ENCODE assay signal across 9 mouse cellular contexts in genomic region chr8:105854303-105854702, GRCm38 (mm10). TPM values are rescaled to one million over a fixed set of nuclear protein-coding genes. Genes with fewer than 3 reads are reported as not detected.
DNase-seq lines count a peak whose midpoint lies in the region; ATAC-seq and TF ChIP-seq lines count a peak whose summit lies in the region.
"Had no signal": no experiment of that assay in that cellular context is flagged by ENCODE, and none has a peak within 500 bp of the region (broad histone marks: within the 10 kb centered on the region; RNA-seq: fewer than 3 reads in every experiment).

No protein-coding gene starts in this region.

- WGBS in heart, embryonic 11.5 days (ENCODE audit: insufficient replicate concordance): 26% methylated on average over 8 of the region's 8 CpGs
- WGBS in forebrain, embryonic 11.5 days: 27% methylated on average over 8 of the region's 8 CpGs
- WGBS in liver, embryonic 13.5 days (ENCODE audit: insufficient replicate concordance): 36% methylated on average over 8 of the region's 8 CpGs

- H3K27ac ChIP-seq in heart, embryonic 11.5 days (ENCODE audit: low read depth, low read length): no peak overlapping the region
- H3K27ac ChIP-seq in forebrain, embryonic 11.5 days (ENCODE audit: low read depth, low read length): no peak overlapping the region
- peak overlapping the region; percentile 35; the same call in 1 of the 2 replicates for H3K27ac ChIP-seq in liver, embryonic 13.5 days

- peaks cover 31% of the 10 kb centered on the region for H3K4me1 ChIP-seq in heart, embryonic 11.5 days (ENCODE audit: control insufficient read depth, insufficient read depth, low read length)
- peaks cover 14% of the 10 kb centered on the region for H3K4me1 ChIP-seq in forebrain, embryonic 11.5 days (replicated peaks; ENCODE audit: control insufficient read depth, insufficient read depth, low read length)
- peaks cover 69% of the 10 kb centered on the region for H3K4me1 ChIP-seq in liver, embryonic 13.5 days (replicated peaks)

- peak overlapping the region; percentile 90 for H3K9ac ChIP-seq in heart, embryonic 11.5 days (ENCODE audit: low read depth, low read length)
- peak overlapping the region; percentile 79 for H3K9ac ChIP-seq in forebrain, embryonic 11.5 days (ENCODE audit: low read length)
- H3K9ac ChIP-seq in liver, embryonic 13.5 days: peak overlapping the region; percentile 92

- TF ChIP-seq CTCF in C2C12 (IDR thresholded peaks at IDR 0.05; ENCODE audit: control insufficient read depth, insufficient read depth, insufficient read length): no peak

- H3K4me2 ChIP-seq in heart, embryonic 11.5 days: peak overlapping the region; percentile 47
- H3K4me2 ChIP-seq in forebrain, embryonic 11.5 days (ENCODE audit: low read depth, low read length, severe bottlenecking): peak overlapping the region; percentile 26; the same call in 1 of the 2 replicates
- peak overlapping the region; percentile 99 for H3K4me2 ChIP-seq in liver, embryonic 13.5 days

- H3K4me3 ChIP-seq in heart, embryonic 11.5 days (ENCODE audit: low read depth, low read length): peak overlapping the region; percentile 83
- peak overlapping the region; percentile 11 for H3K4me3 ChIP-seq in C2C12 (ENCODE audit: insufficient read depth, poor library complexity, severe bottlenecking)
- H3K4me3 ChIP-seq in forebrain, embryonic 11.5 days (ENCODE audit: low read depth, low read length): peak overlapping the region; percentile 78
- peak overlapping the region; percentile 99 for H3K4me3 ChIP-seq in liver, embryonic 13.5 days (replicated peaks)

- ATAC-seq in heart, embryonic 11.5 days (replicated peaks; ENCODE audit: insufficient number of reproducible peaks, low FRiP score, low TSS enrichment): no peak
- peak; percentile 18; the same call in 1 of the 2 replicates for ATAC-seq in forebrain, embryonic 11.5 days (replicated peaks; ENCODE audit: low FRiP score)
- ATAC-seq in liver, embryonic 13.5 days (ENCODE audit: low read depth): no peak

- no peaks in the 10 kb centered on the region for H3K9me3 ChIP-seq in heart, embryonic 11.5 days (replicated peaks; ENCODE audit: control insufficient read depth, low read length)
- H3K9me3 ChIP-seq in forebrain, embryonic 11.5 days (ENCODE audit: control insufficient read depth, low read length): no peaks in the 10 kb centered on the region
- H3K9me3 ChIP-seq in liver, embryonic 13.5 days (replicated peaks): no peaks in the 10 kb centered on the region

- no peak overlapping the region for H3ac ChIP-seq in C2C12 (ENCODE audit: control insufficient read depth, insufficient read length, low read depth)

- H3K27me3 ChIP-seq in heart, embryonic 11.5 days (ENCODE audit: control insufficient read depth, insufficient read depth, low read length): no peaks in the 10 kb centered on the region
- H3K27me3 ChIP-seq in C2C12 (ENCODE audit: control insufficient read depth, insufficient read depth, insufficient read length): no peaks in the 10 kb centered on the region
- H3K27me3 ChIP-seq in forebrain, embryonic 11.5 days (ENCODE audit: control insufficient read depth, insufficient read depth, low read length): no peaks in the 10 kb centered on the region
- no peaks in the 10 kb centered on the region for H3K27me3 ChIP-seq in liver, embryonic 13.5 days

- DNase-seq in heart, adult 18-20 months: no peak
- no peak for DNase-seq in forebrain, embryonic 11.5 days (ENCODE audit: low spot score)
- DNase-seq in liver, embryonic 13.5 days: no peak
- no peak for DNase-seq in urinary bladder, postnatal 14 days (ENCODE audit: low spot score)
- DNase-seq in urinary bladder, postnatal 36 days (ENCODE audit: low spot score in 2 of 2): no peak
- no peak for DNase-seq in spleen, adult 12 weeks (ENCODE audit: low spot score)

- H3K79me2 ChIP-seq in C2C12 (ENCODE audit: control insufficient read depth, insufficient read depth): peaks cover 69% of the 10 kb centered on the region

- H3K36me3 ChIP-seq in heart, embryonic 11.5 days (ENCODE audit: control insufficient read depth, insufficient read depth, low read length): no peaks in the 10 kb centered on the region
- peaks cover 8% of the 10 kb centered on the region for H3K36me3 ChIP-seq in C2C12 (ENCODE audit: control insufficient read depth, insufficient read depth)
- H3K36me3 ChIP-seq in forebrain, embryonic 11.5 days (ENCODE audit: control insufficient read depth, insufficient read depth, low read length): peaks cover 1% of the 10 kb centered on the region; the same call in 1 of the 2 replicates
- peaks cover 16% of the 10 kb centered on the region for H3K36me3 ChIP-seq in liver, embryonic 13.5 days

- H3K79me3 ChIP-seq in C2C12 (ENCODE audit: low read depth): peaks cover 31% of the 10 kb centered on the region

TF ChIP-seq in C2C12, 6 proteins besides CTCF, POLR2A, EP300 and RAD21:
- TF ChIP-seq USF1 (IDR thresholded peaks at IDR 0.05; ENCODE audit: low read depth): no peak
- TF ChIP-seq MYOD1 (IDR thresholded peaks at IDR 0.05; ENCODE audit: control insufficient read depth, insufficient read length, low read depth): no peak
- TF ChIP-seq MAX (IDR thresholded peaks at IDR 0.05): no peak

RNA-seq across cellular contexts. Expression of gene Thap11, which starts 0.6 kb away (rescaled TPM):
- 47.2 and 49.8 TPM in 2 replicates for polyA plus RNA-seq in heart, embryonic 11.5 days (2014; fragmentation: Nextera tagmentation; extraction: Ambion mirVana)
- total RNA-seq in heart, adult 18-20 months (2021): 10 to 100 TPM; 27.5 to 27.8 TPM
- polyA plus RNA-seq in C2C12 (2012; fragmentation: generic; extraction: Trizol): 48.2 TPM
- polyA plus RNA-seq in forebrain, embryonic 11.5 days (2014; fragmentation: Nextera tagmentation; extraction: Ambion mirVana): 85.6 and 87.3 TPM in 2 replicates
- 38.2 and 40.7 TPM in 2 replicates for polyA plus RNA-seq in liver, embryonic 13.5 days (2015; fragmentation: Nextera tagmentation; extraction: Ambion mirVana)

RNA-seq across cellular contexts. Expression of gene Cenpt, which starts 1.2 kb away (rescaled TPM):
- polyA plus RNA-seq in heart, embryonic 11.5 days (2014; fragmentation: Nextera tagmentation; extraction: Ambion mirVana): 45.7 and 47.9 TPM in 2 replicates
- total RNA-seq in heart, adult 18-20 months (2021): 1 to 10 TPM; 2.2 to 2.5 TPM
- 35.7 TPM for polyA plus RNA-seq in C2C12 (2012; fragmentation: generic; extraction: Trizol)
- polyA plus RNA-seq in forebrain, embryonic 11.5 days (2014; fragmentation: Nextera tagmentation; extraction: Ambion mirVana): 59.7 and 62.0 TPM in 2 replicates
- polyA plus RNA-seq in liver, embryonic 13.5 days (2015; fragmentation: Nextera tagmentation; extraction: Ambion mirVana): 21.5 and 22.3 TPM in 2 replicates

RNA-seq across cellular contexts. Expression of gene Nutf2, which starts 6.1 kb away (rescaled TPM):
- polyA plus RNA-seq in heart, embryonic 11.5 days (2014; fragmentation: Nextera tagmentation; extraction: Ambion mirVana): 231 and 265 TPM in 2 replicates
- total RNA-seq in heart, adult 18-20 months (2021): 10 to 100 TPM; 27.0 to 43.8 TPM
- polyA plus RNA-seq in C2C12 (2012; fragmentation: generic; extraction: Trizol): 258 TPM
- polyA plus RNA-seq in forebrain, embryonic 11.5 days (2014; fragmentation: Nextera tagmentation; extraction: Ambion mirVana): 355 and 371 TPM in 2 replicates
- 152 and 192 TPM in 2 replicates for polyA plus RNA-seq in liver, embryonic 13.5 days (2015; fragmentation: Nextera tagmentation; extraction: Ambion mirVana)

RNA-seq across cellular contexts. Expression of gene Edc4, which starts 26.4 kb away (rescaled TPM):
- polyA plus RNA-seq in heart, embryonic 11.5 days (2014; fragmentation: Nextera tagmentation; extraction: Ambion mirVana): 22.2 and 29.7 TPM in 2 replicates
- 10 to 100 TPM; 23.0 to 25.7 TPM for total RNA-seq in heart, adult 18-20 months (2021)
- 31.3 TPM for polyA plus RNA-seq in C2C12 (2012; fragmentation: generic; extraction: Trizol)
- 62.7 and 65.2 TPM in 2 replicates for polyA plus RNA-seq in forebrain, embryonic 11.5 days (2014; fragmentation: Nextera tagmentation; extraction: Ambion mirVana)
- 17.3 and 18.5 TPM in 2 replicates for polyA plus RNA-seq in liver, embryonic 13.5 days (2015; fragmentation: Nextera tagmentation; extraction: Ambion mirVana)

RNA-seq across cellular contexts. Expression of gene Tsnaxip1, which starts 26.8 kb away (rescaled TPM):
- 0.07 and 0.13 TPM in 2 replicates for polyA plus RNA-seq in heart, embryonic 11.5 days (2014; fragmentation: Nextera tagmentation; extraction: Ambion mirVana)
- not detected for total RNA-seq in heart, adult 18-20 months (2021)
- 0.09 TPM for polyA plus RNA-seq in C2C12 (2012; fragmentation: generic; extraction: Trizol)
- polyA plus RNA-seq in forebrain, embryonic 11.5 days (2014; fragmentation: Nextera tagmentation; extraction: Ambion mirVana): 0.21 and 0.23 TPM in 2 replicates
- 0.06 and 0.08 TPM in 2 replicates for polyA plus RNA-seq in liver, embryonic 13.5 days (2015; fragmentation: Nextera tagmentation; extraction: Ambion mirVana)
- total RNA-seq: common myeloid progenitor, adult 5-6 weeks had no signal

Comparison
In these comparisons a context has a peak if more than half of its experiments do, and no peak if none do; other contexts are left out.
1. H3K4me2 ChIP-seq: peak in every context shown above with its lines; median percentile 99 in liver, embryonic 13.5 days; 47 in heart, embryonic 11.5 days; 26 in forebrain, embryonic 11.5 days.
2. H3K4me3 ChIP-seq: peak in every context shown above with its lines; median percentile 99 in liver, embryonic 13.5 days; 83 in heart, embryonic 11.5 days; 78 in forebrain, embryonic 11.5 days; 11 in C2C12.